Mouse (Mus musculus) hindbrain, embryonic 11.5 days (tissue): ENCODE measurements around the gene Hspb9. TPM values are rescaled to one million over a fixed set of nuclear protein-coding genes. Genes with fewer than 3 reads are reported as not detected.

Source experiments
- ATAC-seq: fragments of 200-750 bp; cut with Nextera tagmentation; 2 replicates; pipeline ENCODE4 v1.8.0; 2017; ENCODE audit warnings: mild to moderate bottlenecking, moderate TSS enrichment, moderate library complexity; ENCODE audit not compliant: low FRiP score
- DNase-seq: peaks from one replicate; pipeline ENCODE4 v3.0.0-alpha.2; 2015; ENCODE audit warnings: low spot score
- H3K27ac ChIP-seq: fragments of 300-500 bp; sonication (generic); 2 replicates; pipeline ENCODE4 v1.5.1; 2014; ENCODE audit warnings: mild to moderate bottlenecking, low read depth, low read length
- H3K27me3 ChIP-seq: fragments of 300-500 bp; sonication (generic); 2 replicates; pipeline ENCODE4 v1.6.1; 2014; ENCODE audit warnings: mild to moderate bottlenecking, low read length, moderate library complexity, mixed read lengths; ENCODE audit not compliant: control insufficient read depth, insufficient read depth
- H3K36me3 ChIP-seq: fragments of 300-500 bp; sonication (generic); 2 replicates; pipeline ENCODE4 v1.6.1; 2014; ENCODE audit warnings: mild to moderate bottlenecking, low read length, moderate library complexity, mixed read lengths; ENCODE audit not compliant: control insufficient read depth, insufficient read depth
- H3K4me1 ChIP-seq: fragments of 300-500 bp; sonication (generic); replicated peaks from 2 replicates; pipeline ENCODE4 v1.6.1; 2014; ENCODE audit warnings: low read length, mixed read lengths; ENCODE audit not compliant: control insufficient read depth, insufficient read depth
- H3K4me2 ChIP-seq: fragments of 300-500 bp; sonication (generic); replicated peaks from 2 replicates; pipeline ENCODE4 v1.6.1; 2014; ENCODE audit warnings: mild to moderate bottlenecking, low read depth, low read length
- H3K4me3 ChIP-seq: fragments of 300-500 bp; sonication (generic); 2 replicates; pipeline ENCODE4 v1.5.1; 2014; ENCODE audit warnings: low read depth, low read length
- H3K9ac ChIP-seq: fragments of 300-500 bp; sonication (generic); 2 replicates; pipeline ENCODE4 v1.6.1; 2014; ENCODE audit warnings: low read depth, low read length
- H3K9me3 ChIP-seq: fragments of 300-500 bp; sonication (generic); 2 replicates; pipeline ENCODE4 v1.6.1; 2016; ENCODE audit warnings: low read length; ENCODE audit not compliant: control insufficient read depth
- WGBS: fragments of 180-500 bp; shearing (Covaris S2); extraction: QIAGEN DNeasy Blood & Tissue Kit; methylation state at CpG from one replicate; pipeline ENCODE4 v1.1.7; 2014; 5-methylcytosine and 5-hydroxymethylcytosine counted together
- polyA plus RNA-seq: library from polyadenylated mRNA; unstranded; fragments of >200 nt; fragmentation: Nextera tagmentation; extraction: Ambion mirVana; gene quantifications from 2 replicates; pipeline ENCODE4 v1.2.1, GENCODE M21; 2014

Gene Hspb9
- polyA plus RNA-seq, 1 experiment from 2014 or later = 0.82 TPM

GRCm38 (mm10) chr11:100711783-100712615 lies 1.7 kb upstream of the Hspb9 start, which contains the start of gene Kat2a:
Kat2a (minus strand) TSS chr11:100712465.
- peak; percentile 90 for DNase-seq
- H3K9ac ChIP-seq = peak within 1 kb of the TSS; percentile 94
- WGBS = 5% methylated on average over 29 of the region's 48 CpGs
- H3K9me3 ChIP-seq = no peaks in the 10 kb centered on the region
- H3K4me3 ChIP-seq = peak within 1 kb of the TSS; percentile 95
- peaks cover 8% of the 10 kb centered on the region; the same call in 1 of the 2 replicates for H3K36me3 ChIP-seq
- peaks cover 9% of the 10 kb centered on the region for H3K4me1 ChIP-seq
- H3K27ac ChIP-seq = peak within 1 kb of the TSS; percentile 72
- ATAC-seq = peak; percentile 87
- H3K27me3 ChIP-seq = no peaks in the 10 kb centered on the region
- H3K4me2 ChIP-seq = peak within 1 kb of the TSS; percentile 66

- Histone ChIP-seq H3K9me3 (no peaks in the 10 kb centered on the region), H3K27me3 (no peaks in the 10 kb centered on the region), H3K4me3 (no peak overlapping the region), H3K27ac (no peak overlapping the region), H3K4me2 (no peak overlapping the region), H3K36me3 (peaks cover 8% of the 10 kb centered on the region; the same call in 1 of the 2 replicates), H3K9ac (peak overlapping the region; percentile 27; the same call in 1 of the 2 replicates), H3K4me1 (peaks cover 9% of the 10 kb centered on the region)
- WGBS = 65% methylated on average over 4 of the region's 4 CpGs
- no peak for ATAC-seq
- peak; percentile 9 for DNase-seq
These were observed 476 bp upstream of the Hspb9 start for GRCm38 (mm10) chr11:100713174-100713573.

- Histone ChIP-seq H3K4me1 (peaks cover 9% of the 10 kb centered on the region), H3K36me3 (peaks cover 2% of the 10 kb centered on the region; the same call in 1 of the 2 replicates), H3K9ac (no peak overlapping the region), H3K4me2 (peak overlapping the region; percentile 35; the same call in 1 of the 2 replicates), H3K9me3 (no peaks in the 10 kb centered on the region), H3K4me3 (no peak overlapping the region), H3K27me3 (no peaks in the 10 kb centered on the region), H3K27ac (0 out of 2 replicates have a peak overlapping the region, but pooled peaks have one; percentile 10)
- WGBS = 42% methylated on average over 6 of the region's 6 CpGs
- ATAC-seq = peak; percentile 33
- peak; percentile 84 for DNase-seq
These were observed 875 bp downstream of the Hspb9 start for GRCm38 (mm10) chr11:100714534-100714915.

- peaks cover 9% of the 10 kb centered on the region for H3K4me1 ChIP-seq
- ATAC-seq (no peak), DNase-seq (no peak)
- H3K9me3 ChIP-seq = no peaks in the 10 kb centered on the region
- no peak overlapping the region for H3K9ac ChIP-seq
- 78% methylated on average over 6 of the region's 6 CpGs for WGBS
- no peak overlapping the region for H3K4me2 ChIP-seq
- H3K36me3 ChIP-seq = peaks cover 2% of the 10 kb centered on the region; the same call in 1 of the 2 replicates
- no peak overlapping the region for H3K4me3 ChIP-seq
- no peaks in the 10 kb centered on the region for H3K27me3 ChIP-seq
- 0 out of 2 replicates have a peak overlapping the region, but pooled peaks have one; percentile 10 for H3K27ac ChIP-seq
These were observed 1.3 kb downstream of the Hspb9 start for GRCm38 (mm10) chr11:100714948-100715347.

- Histone ChIP-seq H3K27me3 (no peaks in the 10 kb centered on the region), H3K27ac (no peak overlapping the region), H3K9ac (no peak overlapping the region), H3K4me2 (no peak overlapping the region), H3K36me3 (no peaks in the 10 kb centered on the region), H3K4me1 (peaks cover 9% of the 10 kb centered on the region), H3K4me3 (no peak overlapping the region), H3K9me3 (no peaks in the 10 kb centered on the region)
- ATAC-seq (no peak), DNase-seq (no peak)
- 89% methylated on average over 3 of the region's 3 CpGs for WGBS
These were observed 3.0 kb downstream of the Hspb9 start for GRCm38 (mm10) chr11:100716649-100717048.

- 90% methylated on average over 7 of the region's 7 CpGs for whole genome bisulfite sequencing
- peaks cover 9% of the 10 kb centered on the region for H3K4me1 ChIP-seq
- no peak for DNase-seq
These were observed 4.8 kb downstream of the Hspb9 start for GRCm38 (mm10) chr11:100718462-100718861.

GRCm38 (mm10) chr11:100718866-100719265 lies 5.2 kb downstream of the Hspb9 start:
- Histone ChIP-seq H3K27ac (no peak overlapping the region), H3K27me3 (no peaks in the 10 kb centered on the region), H3K4me2 (no peak overlapping the region), H3K36me3 (no peaks in the 10 kb centered on the region), H3K4me1 (peaks cover 5% of the 10 kb centered on the region), H3K4me3 (no peak overlapping the region), H3K9me3 (no peaks in the 10 kb centered on the region), H3K9ac (no peak overlapping the region)
- WGBS = 85% methylated on average over 4 of the region's 4 CpGs
- DNase-seq (no peak), ATAC-seq (no peak)

More at GRCm38 (mm10) chr11:100718462-100718861, 4.8 kb downstream of the Hspb9 start:
- H3K27me3 ChIP-seq = no peaks in the 10 kb centered on the region
- H3K4me3 ChIP-seq = no peak overlapping the region
- H3K27ac ChIP-seq = no peak overlapping the region
- no peaks in the 10 kb centered on the region for H3K36me3 ChIP-seq
- H3K9ac ChIP-seq = no peak overlapping the region
- H3K4me2 ChIP-seq = no peak overlapping the region
- H3K9me3 ChIP-seq = no peaks in the 10 kb centered on the region
- ATAC-seq = no peak

GRCm38 (mm10) chr11:100719312-100719711 lies 5.7 kb downstream of the Hspb9 start:
- H3K4me2 ChIP-seq = no peak overlapping the region
- no peaks in the 10 kb centered on the region for H3K9me3 ChIP-seq
- H3K27ac ChIP-seq = no peak overlapping the region
- no peaks in the 10 kb centered on the region for H3K27me3 ChIP-seq
- DNase-seq (no peak), ATAC-seq (no peak)
- no peaks in the 10 kb centered on the region for H3K36me3 ChIP-seq
- H3K9ac ChIP-seq = no peak overlapping the region
- 78% methylated on average over 3 of the region's 3 CpGs for WGBS
- peaks cover under 1% of the 10 kb centered on the region; the same call in 1 of the 2 replicates for H3K4me1 ChIP-seq
- H3K4me3 ChIP-seq = no peak overlapping the region
